Comparison of ENCODE assay signal across 17 mouse cellular contexts in genomic region chr17:93563277-93563772, GRCm38 (mm10).
DNase-seq lines count a peak whose midpoint lies in the region; ATAC-seq lines count a peak whose summit lies in the region.
"Had no signal": no experiment of that assay in that cellular context is flagged by ENCODE, and none has a peak within 500 bp of the region (broad histone marks: within the 10 kb centered on the region; RNA-seq: fewer than 3 reads in every experiment).

No protein-coding gene starts in this region.

- no peak overlapping the region for H3K4me3 ChIP-seq in lung, embryonic 15.5 days
- H3K4me3 ChIP-seq in stomach, embryonic 14.5 days (ENCODE audit: low read depth, low read length): no peak overlapping the region
- H3K4me3 ChIP-seq: heart, embryonic 10.5 days; hindbrain, embryonic 10.5 days; limb, embryonic 13.5 days; neural tube, embryonic 12.5 days had no signal

- WGBS in lung, embryonic 15.5 days: 17% methylated on average over 1 of the region's 1 CpGs
- 17% methylated on average over 1 of the region's 1 CpGs for WGBS in stomach, embryonic 14.5 days

- no peak overlapping the region for H3K4me2 ChIP-seq in lung, embryonic 15.5 days
- no peak overlapping the region for H3K4me2 ChIP-seq in stomach, embryonic 14.5 days (replicated peaks; ENCODE audit: low read depth, low read length)
- H3K4me2 ChIP-seq: limb, embryonic 13.5 days; midbrain, embryonic 11.5 days; neural tube, embryonic 12.5 days had no signal

- no peak overlapping the region for H3K27ac ChIP-seq in lung, embryonic 15.5 days
- H3K27ac ChIP-seq in stomach, embryonic 14.5 days (ENCODE audit: low read length): no peak overlapping the region
- H3K27ac ChIP-seq: heart, embryonic 10.5 days; hindbrain, embryonic 10.5 days; limb, embryonic 13.5 days; liver, embryonic 14.5 days; neural tube, embryonic 12.5 days had no signal

- peak; percentile 9 for DNase-seq in R1 (ENCODE audit: low read depth, low spot score)
- peak; percentile 8 for DNase-seq in brain, adult 2 months (ENCODE audit: low read depth, low spot score)
- DNase-seq in thymus, postnatal 4 days: no peak
- DNase-seq in frontal cortex, postnatal 36 days (ENCODE audit: low spot score in 2 of 2): no peak
- no peak for DNase-seq in layer of hippocampus, postnatal 14 days (ENCODE audit: low spot score in 2 of 2)
- DNase-seq: adrenal gland, adult 2 months; cerebellum, postnatal 10 days; thymus, adult 18-20 months had no signal

- H3K4me1 ChIP-seq in lung, embryonic 15.5 days: peaks cover 4% of the 10 kb centered on the region; the same call in 1 of the 2 replicates
- no peaks in the 10 kb centered on the region for H3K4me1 ChIP-seq in stomach, embryonic 14.5 days (ENCODE audit: control insufficient read depth, insufficient read depth, low read length)
- H3K4me1 ChIP-seq: heart, embryonic 10.5 days; hindbrain, embryonic 10.5 days; limb, embryonic 13.5 days; neural tube, embryonic 12.5 days had no signal

- no peaks in the 10 kb centered on the region for H3K9me3 ChIP-seq in lung, embryonic 15.5 days
- no peaks in the 10 kb centered on the region for H3K9me3 ChIP-seq in stomach, embryonic 14.5 days (ENCODE audit: control insufficient read depth, low read depth, low read length)
- H3K9me3 ChIP-seq: heart, embryonic 10.5 days; hindbrain, embryonic 10.5 days; limb, embryonic 13.5 days; neural tube, embryonic 12.5 days had no signal

- H3K27me3 ChIP-seq in lung, embryonic 15.5 days: no peaks in the 10 kb centered on the region
- no peaks in the 10 kb centered on the region for H3K27me3 ChIP-seq in stomach, embryonic 14.5 days (ENCODE audit: control insufficient read depth, insufficient read depth, low read length)
- H3K27me3 ChIP-seq: limb, embryonic 13.5 days; neural tube, embryonic 12.5 days had no signal

- no peaks in the 10 kb centered on the region for H3K36me3 ChIP-seq in lung, embryonic 15.5 days
- no peaks in the 10 kb centered on the region for H3K36me3 ChIP-seq in stomach, embryonic 14.5 days (ENCODE audit: control insufficient read depth, insufficient read depth, low read length)
- H3K36me3 ChIP-seq: heart, embryonic 10.5 days; hindbrain, embryonic 10.5 days; limb, embryonic 13.5 days; neural tube, embryonic 12.5 days had no signal

- peak; percentile 57; the same call in 1 of the 2 replicates for ATAC-seq in lung, embryonic 15.5 days (ENCODE audit: borderline replicate concordance, extremely low read depth, low FRiP score, low TSS enrichment)
- peak; percentile 79; the same call in 1 of the 2 replicates for ATAC-seq in stomach, embryonic 14.5 days (ENCODE audit: insufficient number of reproducible peaks, insufficient read depth, low FRiP score, low read depth)
- ATAC-seq: forebrain, embryonic 14.5 days had no signal

- H3K9ac ChIP-seq in lung, embryonic 15.5 days: no peak overlapping the region
- no peak overlapping the region for H3K9ac ChIP-seq in stomach, embryonic 14.5 days (replicated peaks; ENCODE audit: low read depth, low read length)
- H3K9ac ChIP-seq: limb, embryonic 13.5 days; liver, embryonic 14.5 days; neural tube, embryonic 12.5 days had no signal

Comparison
In these comparisons a context has a peak if more than half of its experiments do, and no peak if none do; other contexts are left out.
1. DNase-seq: peak in R1 (single experiment) and brain, adult 2 months (single experiment); none in thymus, postnatal 4 days (single experiment), frontal cortex, postnatal 36 days (0 of 2) and layer of hippocampus, postnatal 14 days (0 of 2).